Comparison of ENCODE assay signal across 8 mouse cellular contexts in the genomic region with DNA sequence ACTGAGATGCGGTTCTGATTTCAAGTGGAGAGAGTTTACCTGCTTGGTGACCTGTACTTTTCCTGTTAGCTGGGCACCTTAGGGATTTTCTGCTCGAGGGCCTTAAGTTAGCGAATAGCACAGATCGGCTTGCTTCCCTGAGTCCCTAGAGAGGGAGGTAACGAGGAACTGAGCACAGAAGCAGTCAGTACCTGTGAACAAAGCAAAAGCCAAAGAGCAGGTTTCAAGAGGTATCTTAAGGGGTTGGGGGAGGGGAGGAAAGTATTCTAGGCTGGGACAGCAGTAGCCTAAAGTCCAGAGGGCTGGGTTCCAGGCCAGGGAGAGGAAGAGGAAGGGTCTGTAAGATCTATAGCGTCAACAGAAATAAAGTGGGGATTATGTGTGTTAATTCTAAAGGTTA. TPM values are rescaled to one million over a fixed set of nuclear protein-coding genes. Genes with fewer than 3 reads are reported as not detected.
DNase-seq lines count a peak whose midpoint lies in the region; ATAC-seq lines count a peak whose summit lies in the region.

No protein-coding gene starts in this region.

- 8% methylated on average over 6 of the region's 6 CpGs for WGBS in hindbrain, embryonic 15.5 days
- WGBS in liver, embryonic 13.5 days (ENCODE audit: insufficient replicate concordance): 2% methylated on average over 6 of the region's 6 CpGs

- peak; percentile 40 for DNase-seq in adrenal gland, adult 2 months
- no peak for DNase-seq in adrenal gland, adult 8-10 months
- peak; percentile 50 for DNase-seq in thymus, postnatal 14 days
- DNase-seq in thymus, postnatal 25 days: no peak
- peak; percentile 8 for DNase-seq in liver, embryonic 13.5 days
- DNase-seq in spleen, adult 12 weeks (ENCODE audit: low spot score): no peak

- H3K27me3 ChIP-seq in hindbrain, embryonic 15.5 days: peaks cover 11% of the 10 kb centered on the region; the same call in 1 of the 2 replicates
- H3K27me3 ChIP-seq in liver, embryonic 13.5 days: no peaks in the 10 kb centered on the region

- peak overlapping the region; percentile 89 for H3K4me2 ChIP-seq in hindbrain, embryonic 15.5 days
- peak overlapping the region; percentile 92 for H3K4me2 ChIP-seq in liver, embryonic 13.5 days

- H3K9ac ChIP-seq in hindbrain, embryonic 15.5 days: no peak overlapping the region; the same call in 1 of the 2 replicates
- peak overlapping the region; percentile 86 for H3K9ac ChIP-seq in liver, embryonic 13.5 days

- H3K4me1 ChIP-seq in hindbrain, embryonic 15.5 days (replicated peaks): peaks cover 12% of the 10 kb centered on the region
- peaks cover 26% of the 10 kb centered on the region for H3K4me1 ChIP-seq in liver, embryonic 13.5 days (replicated peaks)

- H3K36me3 ChIP-seq in hindbrain, embryonic 15.5 days: no peaks in the 10 kb centered on the region
- peaks cover 6% of the 10 kb centered on the region; the same call in 1 of the 2 replicates for H3K36me3 ChIP-seq in liver, embryonic 13.5 days

- peak overlapping the region; percentile 49 for H3K4me3 ChIP-seq in hindbrain, embryonic 15.5 days
- H3K4me3 ChIP-seq in liver, embryonic 13.5 days (replicated peaks): peak overlapping the region; percentile 86

- H3K9me3 ChIP-seq in hindbrain, embryonic 15.5 days: no peaks in the 10 kb centered on the region
- no peaks in the 10 kb centered on the region for H3K9me3 ChIP-seq in liver, embryonic 13.5 days (replicated peaks)

- no peak overlapping the region for H3K27ac ChIP-seq in hindbrain, embryonic 15.5 days (replicated peaks)
- peak overlapping the region; percentile 68 for H3K27ac ChIP-seq in liver, embryonic 13.5 days

- no peak for ATAC-seq in hindbrain, embryonic 15.5 days (ENCODE audit: low FRiP score, low read depth)
- ATAC-seq in liver, embryonic 13.5 days (ENCODE audit: low read depth): peak; percentile 54
- ATAC-seq in monocyte, adult 5-6 weeks (replicated peaks; ENCODE audit: insufficient number of reproducible peaks, low FRiP score, low TSS enrichment, poor library complexity, severe bottlenecking): peak; percentile 4; the same call in 1 of the 2 replicates

RNA-seq across cellular contexts. Expression of gene Dtx3l, which starts 0.3 kb away (rescaled TPM):
- 10 to 100 TPM in 1 of 2 experiments, 1 to 10 TPM in 1; 7.0 to 10.2 TPM for total RNA-seq in adrenal gland, adult 2 months (2021)
- 2.8 and 3.0 TPM in 2 replicates for polyA plus RNA-seq in adrenal gland, adult 2 months (2012; rRNA removed)
- total RNA-seq in adrenal gland, adult 8-10 months (2022): 10 to 100 TPM in 2 of 4 experiments, 1 to 10 TPM in 2; 8.2 to 14.3 (median 11.2) TPM
- polyA plus RNA-seq in hindbrain, embryonic 15.5 days (2015; fragmentation: Nextera tagmentation; extraction: Ambion mirVana): 1.5 and 2.0 TPM in 2 replicates
- polyA plus RNA-seq in liver, embryonic 13.5 days (2015; fragmentation: Nextera tagmentation; extraction: Ambion mirVana): 3.4 and 4.4 TPM in 2 replicates
- 29.2 to 67.2 TPM (median 45.3 TPM) in 3 replicates for total RNA-seq in monocyte, adult 5-6 weeks (2017)

RNA-seq across cellular contexts. Expression of gene Parp9, which starts 1.0 kb away (rescaled TPM):
- total RNA-seq in adrenal gland, adult 2 months (2021): 10 to 100 TPM; 10.7 to 15.4 TPM
- polyA plus RNA-seq in adrenal gland, adult 2 months (2012; rRNA removed): 1.8 and 2.1 TPM in 2 replicates
- total RNA-seq in adrenal gland, adult 8-10 months (2022): 10 to 100 TPM; 13.3 to 19.8 (median 15.6) TPM
- polyA plus RNA-seq in hindbrain, embryonic 15.5 days (2015; fragmentation: Nextera tagmentation; extraction: Ambion mirVana): 1.8 and 2.8 TPM in 2 replicates
- 6.8 and 8.8 TPM in 2 replicates for polyA plus RNA-seq in liver, embryonic 13.5 days (2015; fragmentation: Nextera tagmentation; extraction: Ambion mirVana)
- total RNA-seq in monocyte, adult 5-6 weeks (2017): 69.9 to 79.8 TPM (median 70.6 TPM) in 3 replicates

RNA-seq across cellular contexts. Expression of gene Kpna1, which starts 39.3 kb away (rescaled TPM):
- 10 to 100 TPM; 70.3 to 100.0 TPM for total RNA-seq in adrenal gland, adult 2 months (2021)
- polyA plus RNA-seq in adrenal gland, adult 2 months (2012; rRNA removed): 2.5 and 3.8 TPM in 2 replicates
- 10 to 100 TPM; 63.4 to 91.0 (median 68.9) TPM for total RNA-seq in adrenal gland, adult 8-10 months (2022)
- 67.7 and 72.9 TPM in 2 replicates for polyA plus RNA-seq in hindbrain, embryonic 15.5 days (2015; fragmentation: Nextera tagmentation; extraction: Ambion mirVana)
- polyA plus RNA-seq in liver, embryonic 13.5 days (2015; fragmentation: Nextera tagmentation; extraction: Ambion mirVana): 34.0 and 45.7 TPM in 2 replicates
- 68.3 to 93.7 TPM (median 75.3 TPM) in 3 replicates for total RNA-seq in monocyte, adult 5-6 weeks (2017)

Comparison
In these comparisons a context has a peak if more than half of its experiments do, and no peak if none do; other contexts are left out.
1. DNase-seq: peak in adrenal gland, adult 2 months (single experiment), thymus, postnatal 14 days (single experiment) and liver, embryonic 13.5 days (single experiment); none in adrenal gland, adult 8-10 months (single experiment), thymus, postnatal 25 days (single experiment) and spleen, adult 12 weeks (single experiment).